Mouse (Mus musculus) gastrocnemius, postnatal 25 days (tissue): Measurements from ENCODE around the gene Dnm3. TPM values are rescaled to one million over a fixed set of nuclear protein-coding genes. Genes with fewer than 3 reads are reported as not detected.

ENCODE experiments used
- DNase-seq: peaks from one replicate; pipeline ENCODE4 v3.0.0; 2022
- total RNA-seq, 2 experiments: library from RNA; stranded (reverse); gene quantifications; 1 replicate in 1 of 2; 2 replicates in 1 of 2; pipeline ENCODE4 v1.2.3; 2021

Gene Dnm3
- total RNA-seq, 2 experiments from 2014 or later, result 4.7 to 7.6 TPM

- no peak for DNase-seq
These were observed 315.6 kb downstream of the Dnm3 start for GRCm38 (mm10) chr1:162162249-162162648.

GRCm38 (mm10) chr1:162160718-162161117 is 317.1 kb downstream of the Dnm3 start:
- no peak for DNase-seq

GRCm38 (mm10) chr1:162158486-162158885 is 319.3 kb downstream of the Dnm3 start:
- DNase-seq, result no peak

GRCm38 (mm10) chr1:162157659-162158058 is 320.2 kb downstream of the Dnm3 start:
- no peak for DNase-seq

- DNase-seq, result no peak
These were observed 321.0 kb downstream of the Dnm3 start for GRCm38 (mm10) chr1:162156873-162157272.

GRCm38 (mm10) chr1:162155546-162155945 is 322.3 kb downstream of the Dnm3 start:
- no peak for DNase-seq

- no peak for DNase-seq
These were observed 324.7 kb downstream of the Dnm3 start for GRCm38 (mm10) chr1:162153118-162153517.

GRCm38 (mm10) chr1:162149730-162150129 is 328.1 kb downstream of the Dnm3 start:
- DNase-seq, result no peak

GRCm38 (mm10) chr1:162147554-162147953 is 330.3 kb downstream of the Dnm3 start:
- no peak for DNase-seq

- DNase-seq, result no peak
These were observed 332.1 kb downstream of the Dnm3 start for GRCm38 (mm10) chr1:162145748-162146147.

GRCm38 (mm10) chr1:162144992-162145391 is 332.8 kb downstream of the Dnm3 start:
- no peak for DNase-seq

GRCm38 (mm10) chr1:162143974-162144912 is 333.6 kb downstream of the Dnm3 start:
- no peak for DNase-seq

GRCm38 (mm10) chr1:162142285-162142684 is 335.5 kb downstream of the Dnm3 start:
- no peak for DNase-seq

GRCm38 (mm10) chr1:162136328-162136727 is 341.5 kb downstream of the Dnm3 start:
- no peak for DNase-seq

- no peak for DNase-seq
These were observed 342.2 kb downstream of the Dnm3 start for GRCm38 (mm10) chr1:162135451-162136213.

- peak; percentile 18 for DNase-seq
These were observed 343.2 kb downstream of the Dnm3 start for GRCm38 (mm10) chr1:162134651-162135066.

- DNase-seq, result peak; percentile 15
These were observed 344.8 kb downstream of the Dnm3 start for GRCm38 (mm10) chr1:162132908-162133641.

- no peak for DNase-seq
These were observed 350.7 kb downstream of the Dnm3 start for GRCm38 (mm10) chr1:162126856-162127792.

GRCm38 (mm10) chr1:162124396-162124795 is 353.4 kb downstream of the Dnm3 start:
- DNase-seq, result no peak

- DNase-seq, result no peak
These were observed 356.2 kb downstream of the Dnm3 start for GRCm38 (mm10) chr1:162121441-162122200.
